Mouse (Mus musculus): ENCODE data around the gene Eed. TPM values are rescaled to one million over a fixed set of nuclear protein-coding genes. Genes with fewer than 3 reads are reported as not detected.
A peak's percentile ranks its signal among the peaks of the same experiment; 100 is the strongest.

Eed gene
- 23.9 and 39.5 TPM in 2 replicates for polyA plus RNA-seq (2012; ENCODE audit: insufficient read depth, low replicate concordance)

DNA sequence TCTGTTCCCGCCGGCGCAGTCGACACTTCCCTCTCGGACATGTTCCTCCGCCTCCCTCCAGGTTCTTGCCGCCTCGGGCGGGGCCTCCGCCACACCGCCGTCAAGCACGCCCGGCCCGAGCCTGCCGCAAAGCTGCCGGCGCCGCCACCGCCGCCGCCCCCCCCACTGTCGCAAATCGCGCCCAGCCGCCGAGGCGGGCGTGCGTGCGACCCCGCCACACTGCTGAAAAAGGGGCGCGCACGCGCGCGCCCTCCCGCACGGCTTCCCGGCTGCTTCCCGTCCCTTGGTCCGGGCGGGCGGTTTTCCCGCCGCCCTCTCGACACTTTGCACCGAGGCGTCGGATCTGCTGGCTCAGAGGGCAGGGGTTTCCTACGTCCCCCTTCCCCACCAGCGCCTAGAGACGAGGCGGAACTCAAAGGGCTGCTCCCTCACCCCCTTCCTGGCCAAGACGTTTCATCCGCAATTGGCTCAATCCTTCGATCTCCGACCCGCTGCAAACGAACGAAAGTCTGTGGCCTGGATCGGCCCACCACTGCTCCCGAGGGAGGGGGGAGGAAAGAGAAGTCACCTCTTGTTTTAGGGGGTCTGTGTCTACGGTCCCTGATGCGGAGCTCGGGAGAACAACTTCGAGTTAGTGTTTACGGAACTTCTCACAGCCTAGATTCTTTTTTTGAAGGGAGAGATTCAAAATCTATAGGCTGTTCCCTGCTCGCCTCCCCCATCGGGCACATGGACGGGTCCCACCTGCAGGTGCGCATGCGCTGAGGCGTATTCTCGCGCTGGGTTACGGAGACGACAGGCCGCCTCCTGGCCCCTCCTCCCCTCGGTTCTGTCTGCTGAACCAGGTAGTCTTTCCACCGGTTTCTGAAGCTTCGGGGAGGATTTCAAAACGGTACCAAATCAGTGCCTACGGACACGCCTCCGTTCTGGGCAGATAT, at the start of gene Eed:
Gene Eed, minus strand, starts transcription at position 499 of the 938 bp plus-strand sequence.
- H3K9me3 ChIP-seq = no peaks in the 10 kb centered on the region
- H3K27me3 ChIP-seq (replicated peaks) = no peaks in the 10 kb centered on the region
- TF ChIP-seq GATA1 (IDR thresholded peaks at IDR 0.05; ENCODE audit: borderline replicate concordance, low read length) (no peak), FLI1 (IDR thresholded peaks at IDR 0.05; ENCODE audit: low read length) (no peak)
- H3K4me3 ChIP-seq (replicated peaks) = peak within 1 kb of the TSS; percentile 93
- peaks cover 16% of the 10 kb centered on the region for H3K36me3 ChIP-seq (replicated peaks; ENCODE audit: low read length)
- H3K4me1 ChIP-seq = peaks cover 45% of the 10 kb centered on the region

DNA sequence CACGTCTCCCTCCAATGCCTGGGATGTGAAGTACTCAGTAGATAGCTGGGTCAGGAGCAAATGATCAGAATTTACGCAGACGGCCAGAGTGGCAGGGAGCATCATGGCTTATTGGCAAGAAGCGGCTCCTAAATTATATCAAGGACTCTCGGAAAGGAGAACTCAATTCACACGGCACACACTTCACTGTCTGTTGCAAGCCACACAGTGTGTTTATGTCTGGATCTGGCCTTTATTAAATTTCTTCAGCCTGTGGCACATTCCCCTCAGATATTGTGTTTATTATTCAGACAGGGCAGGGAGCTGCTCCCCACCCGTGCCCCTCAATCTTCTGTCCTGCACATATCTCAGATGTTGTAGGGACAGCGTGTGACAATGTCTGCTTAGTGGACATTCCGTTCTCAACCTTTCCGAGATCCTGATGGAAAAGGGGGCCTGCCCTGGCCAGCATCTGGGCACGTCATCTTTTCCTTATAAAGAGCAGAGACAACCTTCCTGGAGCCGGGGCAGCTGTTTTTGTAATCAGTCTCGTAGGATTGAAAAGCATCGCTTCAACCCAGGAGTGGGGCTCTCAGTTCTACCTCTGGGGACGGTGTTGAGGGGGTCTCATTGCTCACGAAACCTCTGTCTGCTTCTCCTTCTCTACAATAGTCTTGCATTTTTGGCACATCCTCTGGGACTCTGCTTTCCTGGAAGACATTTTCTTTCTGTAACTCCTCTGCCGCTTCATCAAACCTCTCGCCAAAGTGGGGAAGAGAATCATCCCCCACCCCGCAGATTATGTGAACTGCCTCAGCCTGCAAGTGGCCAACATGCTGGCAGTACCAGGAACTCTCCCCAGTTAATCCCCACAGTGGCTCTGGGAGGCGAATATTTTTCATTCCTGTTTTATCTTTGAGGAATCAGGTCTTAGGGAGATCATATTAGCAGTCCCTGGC, 49.0 kb upstream of the Eed start:
- Histone ChIP-seq H3K4me1 (peaks cover 60% of the 10 kb centered on the region), H3K4me3 (replicated peaks) (peak overlapping the region; percentile 56), H3K27me3 (replicated peaks) (peaks cover 21% of the 10 kb centered on the region), H3K9me3 (no peaks in the 10 kb centered on the region), H3K36me3 (replicated peaks; ENCODE audit: low read length) (no peaks in the 10 kb centered on the region)
- no peak for TF ChIP-seq GATA1 (IDR thresholded peaks at IDR 0.05; ENCODE audit: borderline replicate concordance, low read length)
- TF ChIP-seq FLI1 (IDR thresholded peaks at IDR 0.05; ENCODE audit: low read length) = no peak

DNA sequence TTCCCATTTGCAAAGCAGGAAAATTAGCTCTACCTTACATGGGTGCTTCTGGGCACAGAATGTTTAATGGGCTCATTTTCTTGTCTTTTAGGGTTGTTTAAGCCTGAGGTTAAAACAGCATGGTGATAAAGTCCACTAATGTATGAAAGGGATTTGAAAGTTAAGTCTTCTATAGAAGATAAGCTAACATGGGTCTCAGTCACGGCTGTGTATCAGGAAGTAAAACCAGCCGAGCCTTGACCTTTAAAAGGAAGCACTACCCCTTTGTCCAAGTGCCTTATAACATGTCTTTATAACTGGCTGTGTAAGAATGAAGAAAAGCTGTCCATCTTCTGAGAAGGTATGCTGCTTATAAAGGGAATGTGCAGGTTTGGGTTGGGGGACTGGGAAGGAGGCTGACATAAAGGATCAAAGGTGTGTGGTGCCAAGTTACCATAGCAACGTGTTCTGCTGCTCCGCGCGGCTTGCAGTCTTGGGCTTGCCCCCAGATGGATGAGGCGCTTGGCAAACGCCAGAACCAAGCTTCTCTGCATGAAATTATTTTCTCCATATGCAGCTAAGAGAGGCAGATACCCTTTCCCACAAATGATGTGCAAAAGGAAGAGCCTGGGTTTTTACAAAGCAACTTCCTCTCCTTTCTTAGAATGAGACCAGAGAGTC, 48.2 kb upstream of the Eed start:
- no peak overlapping the region for H3K4me3 ChIP-seq (replicated peaks)
- peaks cover 62% of the 10 kb centered on the region for H3K4me1 ChIP-seq
- no peaks in the 10 kb centered on the region for H3K36me3 ChIP-seq (replicated peaks; ENCODE audit: low read length)
- H3K9me3 ChIP-seq = no peaks in the 10 kb centered on the region
- H3K27me3 ChIP-seq (replicated peaks) = peaks cover 19% of the 10 kb centered on the region
- no peak for TF ChIP-seq GATA1 (IDR thresholded peaks at IDR 0.05; ENCODE audit: borderline replicate concordance, low read length)
- no peak for TF ChIP-seq FLI1 (IDR thresholded peaks at IDR 0.05; ENCODE audit: low read length)

DNA sequence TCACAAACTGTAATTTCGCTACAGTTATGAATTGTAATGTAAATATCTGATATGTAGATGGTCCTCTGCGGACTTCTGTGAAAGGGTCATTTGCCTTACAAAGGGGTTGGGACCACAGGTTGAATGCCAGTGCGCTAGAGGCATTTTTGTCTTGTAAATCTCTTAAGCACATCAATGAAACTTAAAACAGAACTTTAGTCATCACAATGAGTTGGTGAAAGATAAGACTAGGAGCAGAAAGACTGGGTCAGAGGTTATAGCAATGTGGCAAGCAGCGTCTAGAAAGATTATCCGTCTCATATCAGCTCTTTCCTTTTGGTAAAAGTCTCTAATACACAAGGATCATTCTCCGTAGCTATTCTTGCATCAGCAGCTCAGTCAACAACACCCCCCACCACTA, 44.2 kb upstream of the Eed start:
- Histone ChIP-seq H3K27me3 (replicated peaks) (no peaks in the 10 kb centered on the region), H3K4me1 (peaks cover 61% of the 10 kb centered on the region)
- no peak for TF ChIP-seq GATA1 (IDR thresholded peaks at IDR 0.05; ENCODE audit: borderline replicate concordance, low read length)
- no peak for TF ChIP-seq FLI1 (IDR thresholded peaks at IDR 0.05; ENCODE audit: low read length)

DNA sequence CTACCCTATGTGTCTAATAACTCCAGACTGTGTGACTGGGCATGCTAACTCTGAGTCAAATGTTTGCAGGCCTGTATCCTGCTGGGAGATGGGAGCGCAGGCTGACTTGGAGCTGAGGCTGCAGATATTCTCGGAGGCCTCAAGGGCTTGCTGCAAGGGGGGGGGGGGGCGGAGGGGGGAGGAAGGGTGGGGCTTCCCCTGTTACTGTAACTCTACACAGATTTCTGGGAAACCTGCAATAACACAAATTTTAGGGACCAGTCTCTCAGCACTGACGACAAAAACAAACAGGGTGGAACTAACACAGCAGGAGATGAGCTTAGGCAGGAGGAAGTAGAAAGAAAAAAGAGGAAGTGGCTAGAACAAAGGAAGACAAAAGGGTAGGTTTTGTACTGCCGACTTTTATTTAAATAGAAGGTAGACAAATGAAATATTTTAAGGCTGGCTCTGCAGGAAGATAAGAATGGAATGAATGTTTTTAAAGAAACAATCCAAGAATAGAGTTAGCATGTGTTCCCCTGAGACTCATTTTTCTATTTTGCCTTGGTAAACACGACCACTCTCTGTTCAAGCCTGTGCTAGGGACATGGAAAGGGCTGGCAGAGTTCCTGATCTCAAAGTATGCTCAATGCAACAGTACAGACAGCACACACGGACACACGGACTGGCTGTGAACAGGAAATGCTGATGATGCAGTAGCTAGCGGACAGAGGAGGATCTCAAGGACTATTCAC, 42.4 kb upstream of the Eed start:
- H3K4me1 ChIP-seq = peaks cover 53% of the 10 kb centered on the region
- no peaks in the 10 kb centered on the region for H3K9me3 ChIP-seq
- H3K4me3 ChIP-seq (replicated peaks) = peak overlapping the region; percentile 77
- no peaks in the 10 kb centered on the region for H3K36me3 ChIP-seq (replicated peaks; ENCODE audit: low read length)
- TF ChIP-seq FLI1 (IDR thresholded peaks at IDR 0.05; ENCODE audit: low read length) (no peak), GATA1 (IDR thresholded peaks at IDR 0.05; ENCODE audit: borderline replicate concordance, low read length) (no peak)
- no peaks in the 10 kb centered on the region for H3K27me3 ChIP-seq (replicated peaks)

More for the DNA sequence above, 44.2 kb upstream of the Eed start:
- Histone ChIP-seq H3K9me3 (no peaks in the 10 kb centered on the region), H3K4me3 (replicated peaks) (no peak overlapping the region), H3K36me3 (replicated peaks; ENCODE audit: low read length) (no peaks in the 10 kb centered on the region)

DNA sequence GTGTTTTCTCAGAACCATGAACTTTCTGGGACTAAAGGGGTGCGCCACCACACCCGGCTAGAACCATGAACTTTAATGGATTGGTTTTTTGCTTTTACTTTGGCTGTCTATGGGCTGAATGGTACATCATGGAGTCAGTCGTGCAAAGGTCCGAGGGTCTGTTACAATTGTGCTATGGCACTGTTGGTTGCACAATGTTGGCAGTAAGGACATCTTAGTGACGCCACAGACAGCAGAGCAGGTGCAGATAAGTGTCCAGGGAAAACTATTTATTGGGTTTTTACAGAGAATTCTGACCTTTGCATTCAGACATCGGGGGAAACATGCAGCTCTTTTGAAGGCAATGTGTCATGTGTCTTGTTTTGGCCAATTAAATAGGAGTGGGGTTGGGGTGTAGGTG, 39.5 kb upstream of the Eed start:
- peaks cover 54% of the 10 kb centered on the region for H3K4me1 ChIP-seq
- H3K9me3 ChIP-seq = no peaks in the 10 kb centered on the region
- no peaks in the 10 kb centered on the region for H3K36me3 ChIP-seq (replicated peaks; ENCODE audit: low read length)
- no peak for TF ChIP-seq GATA1 (IDR thresholded peaks at IDR 0.05; ENCODE audit: borderline replicate concordance, low read length)
- TF ChIP-seq FLI1 (IDR thresholded peaks at IDR 0.05; ENCODE audit: low read length) = no peak
- H3K27me3 ChIP-seq (replicated peaks) = no peaks in the 10 kb centered on the region
- H3K4me3 ChIP-seq (replicated peaks) = no peak overlapping the region

DNA sequence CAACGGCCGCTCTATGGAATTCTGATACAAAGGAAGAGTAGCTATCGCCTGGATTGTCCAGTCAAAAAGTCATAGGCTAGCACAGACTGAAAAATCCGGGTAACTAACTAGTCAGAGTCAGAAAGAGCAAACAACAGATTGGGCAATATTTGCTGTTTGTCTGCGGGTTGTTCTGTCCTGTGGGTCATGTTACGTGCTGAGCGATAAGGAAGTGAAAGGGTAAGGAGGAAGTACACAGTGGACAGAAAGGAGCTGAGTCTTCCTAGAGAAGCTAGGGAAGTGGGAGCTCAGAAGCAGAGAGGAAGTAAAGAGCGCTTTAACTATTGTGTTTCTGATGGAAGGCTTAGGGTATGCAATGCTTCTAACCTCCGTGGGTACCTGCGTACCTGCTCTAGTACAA, 38.8 kb upstream of the Eed start:
- H3K4me3 ChIP-seq (replicated peaks) = peak overlapping the region; percentile 54
- no peaks in the 10 kb centered on the region for H3K36me3 ChIP-seq (replicated peaks; ENCODE audit: low read length)
- no peaks in the 10 kb centered on the region for H3K9me3 ChIP-seq
- no peaks in the 10 kb centered on the region for H3K27me3 ChIP-seq (replicated peaks)
- TF ChIP-seq GATA1 (IDR thresholded peaks at IDR 0.05; ENCODE audit: borderline replicate concordance, low read length) (no peak; the same call in 2 of the 3 replicates), FLI1 (IDR thresholded peaks at IDR 0.05; ENCODE audit: low read length) (no peak)
- H3K4me1 ChIP-seq = peaks cover 46% of the 10 kb centered on the region

DNA sequence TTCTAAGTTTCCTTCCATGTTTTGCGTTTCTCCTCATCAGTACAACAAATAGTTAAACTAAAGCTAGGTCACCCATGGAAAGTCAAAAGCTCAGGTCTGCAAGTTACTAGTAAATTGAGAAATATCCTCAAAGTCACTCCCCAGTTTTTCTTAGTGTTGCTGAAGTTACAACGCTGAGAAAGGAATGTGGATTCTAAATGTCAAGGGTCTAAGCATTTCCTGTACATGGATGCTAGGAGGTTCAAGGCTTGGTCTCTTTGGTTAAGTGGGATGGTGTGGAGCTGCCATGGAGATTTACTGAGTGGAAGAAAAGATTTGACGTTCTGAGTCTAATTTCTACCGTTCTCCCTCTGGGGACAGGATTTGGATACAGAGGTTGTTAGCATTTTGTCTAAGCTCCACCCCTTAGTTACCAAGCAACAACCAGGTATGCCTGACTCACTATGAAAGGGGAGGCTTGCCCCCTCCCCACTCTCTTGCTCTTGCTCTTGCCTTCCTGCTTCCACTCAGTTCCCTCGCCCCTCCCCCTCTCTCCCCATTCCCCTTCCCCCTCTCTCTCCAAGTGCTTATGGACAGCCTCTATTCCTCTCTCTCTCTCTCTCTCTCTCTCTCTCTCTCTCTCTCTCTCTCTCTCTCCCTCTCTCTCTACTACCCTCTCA, 36.3 kb upstream of the Eed start:
- no peak for TF ChIP-seq FLI1 (IDR thresholded peaks at IDR 0.05; ENCODE audit: low read length)
- TF ChIP-seq GATA1 (IDR thresholded peaks at IDR 0.05; ENCODE audit: borderline replicate concordance, low read length) = no peak
- H3K4me1 ChIP-seq = peaks cover 29% of the 10 kb centered on the region
- no peak overlapping the region for H3K4me3 ChIP-seq (replicated peaks)
- H3K9me3 ChIP-seq = no peaks in the 10 kb centered on the region
- no peaks in the 10 kb centered on the region for H3K36me3 ChIP-seq (replicated peaks; ENCODE audit: low read length)
- H3K27me3 ChIP-seq (replicated peaks) = peaks cover 2% of the 10 kb centered on the region
